Mouse (Mus musculus) testis, adult 2 months (tissue): ENCODE results near the gene Nisch.

ENCODE experiments used
- CTCF ChIP-seq: fragments of 200-500 bp; IDR thresholded peaks from 2 replicates; pipeline ENCODE4 v1.5.1; 2012; ENCODE audit warnings: low read depth, mild to moderate bottlenecking, inconsistent platforms, low read length, moderate library complexity; ENCODE audit not compliant: control insufficient read depth, insufficient read depth, insufficient replicate concordance
- POLR2A ChIP-seq: fragments of 200-500 bp; IDR thresholded peaks from 2 replicates; pipeline ENCODE4 v1.6.1; 2012; ENCODE audit warnings: low read depth, mild to moderate bottlenecking, inconsistent platforms, low read length, moderate library complexity; ENCODE audit not compliant: control insufficient read depth

GRCm38 (mm10) chr14:31199599-31199998 lies 17.1 kb downstream of the Nisch start:
- no peak for TF ChIP-seq CTCF
- TF ChIP-seq POLR2A = no peak
